Mouse (Mus musculus) brain, adult 2 months (tissue): Measurements from ENCODE around the gene Hsdl2.

ENCODE experiments used
- DNase-seq: peaks from one replicate; pipeline ENCODE4 v3.0.0; 2011; ENCODE audit warnings: low read depth, low spot score

Gene Hsdl2

DNA sequence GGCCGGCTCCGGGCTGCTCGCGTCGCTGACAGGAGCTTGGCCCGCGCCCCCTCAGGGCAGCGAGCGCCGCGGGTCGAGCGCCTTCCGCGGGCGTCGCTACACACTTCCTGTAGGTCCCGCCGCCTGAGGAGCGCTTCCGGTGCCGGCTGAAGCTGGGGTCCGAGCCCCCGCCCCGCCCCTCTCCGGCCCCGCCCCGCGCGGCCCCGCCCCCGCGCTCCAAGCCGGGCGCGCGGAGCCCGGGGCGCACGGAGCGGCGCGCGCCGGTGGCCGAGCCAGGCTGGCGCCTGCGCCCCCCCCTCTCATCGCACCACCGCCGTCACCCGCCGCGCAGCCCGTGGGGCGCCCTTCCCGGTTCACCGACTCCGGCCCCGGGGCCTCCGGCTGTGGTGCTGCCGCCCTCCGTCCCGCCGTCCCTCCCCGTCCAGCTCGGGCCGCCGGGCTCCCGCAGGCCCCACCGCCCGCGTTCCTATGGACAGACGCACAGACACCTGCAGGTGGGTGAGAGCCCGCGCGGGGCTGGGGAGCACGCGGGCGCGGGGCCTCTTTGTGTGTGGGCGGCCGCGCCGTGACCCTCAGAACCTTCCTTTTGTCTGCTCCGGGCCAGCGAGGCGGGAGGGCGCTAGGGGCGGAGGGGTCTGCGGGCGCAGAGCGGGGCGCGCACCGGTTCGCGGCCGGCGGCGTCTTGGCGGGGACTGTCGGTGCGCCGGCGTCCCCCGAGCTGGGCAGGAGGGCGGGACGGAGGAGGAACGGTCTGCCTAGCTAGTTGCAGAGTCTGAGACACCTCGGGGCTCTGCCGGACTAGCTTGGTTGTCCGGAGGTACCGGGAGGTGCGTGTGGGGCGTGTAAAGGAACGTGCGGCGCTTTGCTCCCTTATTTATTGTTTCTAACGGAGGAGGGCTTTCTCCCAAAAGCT lies 44.9 kb downstream of the Hsdl2 start, which contains the start of gene E130308A19Rik:
Gene E130308A19Rik (plus strand): TSS at position 214 of the 913 bp plus-strand sequence.
- peak; percentile 88 for DNase-seq

DNA sequence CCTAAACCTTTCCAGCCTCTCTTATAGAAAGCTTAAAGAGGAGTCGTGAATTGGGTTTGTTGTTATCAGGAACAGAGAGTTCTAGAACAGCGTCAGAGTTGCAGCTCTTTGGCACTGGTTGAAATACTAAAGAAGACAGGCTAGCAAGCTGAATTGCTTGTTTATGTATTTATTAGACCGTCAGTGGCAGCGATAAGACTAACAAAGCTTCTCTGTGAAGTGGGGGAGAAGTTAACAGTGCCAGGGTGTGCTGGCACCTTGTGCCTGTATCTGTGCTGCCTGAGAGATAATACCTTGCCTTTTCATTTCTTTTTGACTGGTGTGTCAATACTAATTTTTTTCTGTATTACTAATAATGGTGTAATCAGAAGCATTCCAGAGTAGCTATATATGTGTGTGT lies 46.9 kb downstream of the Hsdl2 start:
- no peak for DNase-seq

DNA sequence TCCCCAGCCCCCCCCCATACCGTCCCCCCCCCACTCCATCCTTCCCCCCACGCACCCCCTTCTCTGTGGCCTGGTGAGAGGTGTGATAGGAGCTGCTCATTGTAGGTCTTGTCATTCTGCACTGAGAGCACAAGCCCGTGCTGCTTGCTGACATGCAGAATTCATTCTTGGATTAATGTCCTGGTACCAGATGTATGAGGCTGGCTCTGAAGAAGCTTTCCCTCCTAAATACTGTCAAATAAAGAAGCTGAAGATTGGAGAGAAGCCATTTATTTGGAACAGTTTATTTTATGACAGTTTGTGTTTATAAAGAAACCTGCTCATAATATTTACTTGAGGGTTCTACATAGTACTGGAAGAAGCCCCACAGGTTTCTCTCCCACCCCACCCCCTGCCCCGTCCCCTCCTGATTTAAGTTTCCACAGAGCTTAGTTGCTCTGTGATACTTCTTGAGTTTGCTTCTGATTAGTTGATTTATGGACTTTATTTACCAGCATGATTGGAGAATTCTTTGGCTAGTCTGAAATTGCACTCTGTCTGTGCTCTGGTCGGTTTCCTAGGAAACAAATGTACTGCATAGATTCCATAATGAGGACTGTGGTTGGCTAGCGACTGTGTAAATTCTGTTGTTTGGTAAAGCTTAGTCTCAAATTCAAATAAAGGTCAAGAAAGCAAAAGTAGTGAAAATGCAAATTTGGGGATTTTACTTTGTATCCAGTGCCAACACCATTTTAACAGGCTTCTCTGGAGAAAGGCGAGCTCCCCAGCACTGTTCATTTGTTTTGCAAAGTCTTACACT lies 47.9 kb downstream of the Hsdl2 start:
- peak; percentile 26 for DNase-seq

DNA sequence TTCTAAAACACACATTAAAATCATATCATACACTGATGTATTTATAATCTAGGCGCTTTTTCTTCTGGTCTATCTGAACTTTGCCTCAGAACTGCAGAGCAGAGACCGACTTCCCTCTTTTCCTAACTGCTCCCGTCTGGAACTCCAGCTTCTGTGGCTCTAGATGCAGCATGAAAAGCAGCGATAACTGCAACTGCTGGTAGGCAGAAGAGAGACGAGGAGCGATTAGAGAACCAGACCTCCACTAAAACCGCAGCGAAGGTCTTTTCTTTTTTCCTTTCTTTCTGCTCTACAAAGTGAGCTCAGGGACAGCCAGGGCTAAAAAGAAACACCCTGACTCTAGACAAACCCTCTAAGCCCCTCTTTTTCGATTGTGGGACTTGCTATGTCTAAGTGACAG lies 48.8 kb downstream of the Hsdl2 start:
- no peak for DNase-seq

DNA sequence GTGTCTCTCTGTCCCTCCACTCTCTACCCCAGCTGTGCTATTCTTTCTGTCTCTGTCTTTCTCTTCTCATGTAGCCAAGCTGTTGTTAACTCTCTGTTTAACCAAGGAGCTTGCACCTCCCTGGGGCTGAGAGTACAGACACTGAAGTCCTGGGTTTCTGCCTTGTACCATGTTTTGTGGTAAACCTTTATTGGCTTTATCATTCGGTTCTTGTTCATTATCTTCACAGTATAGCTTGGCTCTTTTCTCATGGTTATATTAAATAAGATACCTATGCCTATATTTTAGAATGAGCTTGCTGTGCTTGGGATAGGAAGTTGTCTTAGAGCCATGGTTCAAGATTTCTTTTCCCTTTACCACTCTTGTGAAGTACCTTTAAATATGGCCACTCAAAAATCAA lies 53.2 kb downstream of the Hsdl2 start:
- no peak for DNase-seq

DNA sequence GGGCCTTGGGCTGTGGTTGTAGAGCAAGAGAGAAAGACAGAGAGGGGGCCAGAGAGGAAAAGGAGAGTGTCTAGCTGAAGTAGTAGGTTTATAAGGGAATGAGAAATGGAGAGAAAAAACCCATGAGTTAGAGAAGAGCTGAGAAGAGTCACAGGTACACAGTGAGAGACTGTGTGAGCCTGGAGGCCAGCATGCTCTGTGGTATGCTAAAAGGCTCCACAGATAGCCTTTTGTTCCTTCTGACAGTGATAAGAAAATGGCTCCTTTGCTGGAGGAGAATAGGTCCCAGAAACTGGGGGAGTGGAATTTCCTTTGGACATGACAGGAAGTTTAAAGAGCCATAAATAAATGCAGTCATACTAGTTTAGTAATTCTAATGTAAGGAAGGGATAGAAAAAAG lies 57.8 kb downstream of the Hsdl2 start:
- DNase-seq = no peak

DNA sequence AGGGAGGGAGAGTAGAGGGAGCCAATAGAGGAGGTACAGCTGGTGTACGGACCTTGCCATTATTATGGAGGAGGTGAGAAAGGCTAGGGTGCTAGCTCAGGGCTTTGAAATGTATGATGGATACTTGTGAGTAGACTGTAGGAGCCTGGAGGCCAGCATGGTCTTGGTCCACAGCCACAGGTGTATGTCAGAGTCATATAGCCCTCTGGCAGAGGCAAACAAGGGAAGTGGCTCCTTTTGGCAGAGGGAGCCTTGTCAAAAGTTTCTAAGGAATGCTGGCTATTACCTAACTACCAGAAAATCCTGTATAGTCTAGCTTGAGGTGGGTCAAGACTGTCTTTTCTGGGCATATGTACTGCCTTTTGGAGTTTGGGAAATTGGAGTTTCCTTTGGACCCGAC lies 59.4 kb downstream of the Hsdl2 start:
- DNase-seq = no peak

DNA sequence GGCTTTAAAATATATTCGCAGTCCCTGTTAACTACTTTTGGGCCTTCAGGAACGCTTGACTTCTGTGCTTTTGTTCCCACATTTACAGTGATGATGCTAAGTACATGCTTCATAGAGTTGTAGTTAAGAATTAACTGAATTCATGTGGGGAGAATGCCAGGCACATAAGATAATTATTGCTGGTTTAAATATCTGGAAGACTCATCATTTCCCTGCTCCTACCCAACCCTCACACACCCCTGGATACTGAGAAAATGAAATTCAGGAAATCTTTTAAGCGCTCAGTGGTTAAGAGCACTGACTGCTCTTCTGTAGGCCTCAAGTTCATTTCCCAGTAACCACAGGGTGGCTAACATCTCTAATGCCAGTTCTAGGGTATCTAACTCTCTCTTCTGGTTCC lies 60.7 kb downstream of the Hsdl2 start:
- no peak for DNase-seq

DNA sequence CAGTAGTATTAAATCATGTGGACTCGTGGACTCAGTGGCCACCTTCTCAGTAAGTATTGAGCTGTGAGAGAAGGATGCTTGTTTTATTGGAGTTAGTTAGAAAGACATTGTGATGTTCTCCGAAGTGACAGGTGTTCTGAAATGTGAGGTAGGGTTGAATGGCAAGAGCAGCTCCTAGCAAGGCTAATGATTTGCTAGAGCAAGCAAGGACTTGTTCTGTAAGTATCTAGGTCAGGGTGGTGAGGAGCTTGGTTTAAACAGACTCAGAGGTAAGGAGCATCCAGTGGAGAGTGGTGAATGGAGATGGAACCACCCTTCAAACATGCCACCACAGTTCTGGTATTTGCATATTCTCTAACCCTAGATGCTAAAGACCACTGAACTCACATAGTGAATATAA lies 61.3 kb downstream of the Hsdl2 start:
- DNase-seq = no peak

DNA sequence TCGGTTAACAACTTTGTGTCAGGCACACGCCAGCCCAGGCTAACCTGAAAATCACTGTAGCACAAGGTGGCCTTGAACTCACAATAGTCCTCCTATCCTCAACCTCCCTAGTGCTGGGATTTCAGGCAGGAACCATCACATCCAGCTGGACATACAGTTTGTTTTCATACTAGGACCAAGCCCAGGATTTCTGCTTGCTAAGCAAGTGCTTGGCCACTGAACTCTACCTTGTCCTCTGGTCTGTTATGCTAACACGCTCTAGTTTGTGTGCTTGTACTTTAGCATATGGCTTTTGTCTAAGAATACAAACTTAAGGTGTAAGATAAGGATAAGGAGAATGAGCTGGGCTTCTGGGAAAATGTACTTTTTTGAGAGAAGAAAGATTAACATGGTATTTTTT lies 63.1 kb downstream of the Hsdl2 start:
- DNase-seq = no peak

DNA sequence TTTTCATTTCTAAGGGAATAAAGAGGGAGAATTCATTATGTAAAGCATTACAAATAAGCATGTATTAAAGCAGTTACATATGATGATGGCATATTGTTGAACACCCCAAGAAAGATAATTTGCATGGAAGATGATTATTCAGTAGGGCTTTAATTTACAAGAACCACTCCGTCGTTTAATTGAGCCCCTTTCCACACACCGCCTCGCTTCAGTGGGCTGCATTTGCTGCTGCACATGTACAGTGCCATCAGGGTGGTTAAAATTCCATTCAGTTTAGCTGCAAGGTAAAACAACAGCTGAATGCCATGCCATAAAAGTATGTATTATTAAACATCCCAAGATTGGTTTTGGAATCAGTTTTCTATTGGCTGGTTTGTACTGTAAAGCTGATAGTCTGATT lies 63.6 kb downstream of the Hsdl2 start:
- DNase-seq = no peak

DNA sequence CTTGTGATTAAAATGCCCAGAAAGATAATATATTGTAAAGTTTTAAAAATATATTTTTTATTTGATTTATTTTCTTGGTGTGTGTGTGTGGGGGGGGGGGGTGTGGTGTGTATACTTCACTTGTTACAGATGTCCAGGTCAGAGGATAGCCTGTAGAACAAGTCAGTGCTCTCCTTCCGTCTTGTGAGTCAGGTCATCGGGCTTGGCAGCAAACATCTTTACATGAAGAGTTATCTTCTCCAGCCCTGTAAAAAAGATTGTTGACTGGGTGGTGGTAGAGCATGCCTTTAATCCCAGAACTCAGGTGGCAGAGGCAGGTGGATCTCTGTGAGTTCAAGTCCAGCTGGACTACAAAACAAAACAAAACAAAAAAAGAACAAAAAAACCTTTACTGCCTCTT lies 64.2 kb downstream of the Hsdl2 start:
- DNase-seq = no peak

DNA sequence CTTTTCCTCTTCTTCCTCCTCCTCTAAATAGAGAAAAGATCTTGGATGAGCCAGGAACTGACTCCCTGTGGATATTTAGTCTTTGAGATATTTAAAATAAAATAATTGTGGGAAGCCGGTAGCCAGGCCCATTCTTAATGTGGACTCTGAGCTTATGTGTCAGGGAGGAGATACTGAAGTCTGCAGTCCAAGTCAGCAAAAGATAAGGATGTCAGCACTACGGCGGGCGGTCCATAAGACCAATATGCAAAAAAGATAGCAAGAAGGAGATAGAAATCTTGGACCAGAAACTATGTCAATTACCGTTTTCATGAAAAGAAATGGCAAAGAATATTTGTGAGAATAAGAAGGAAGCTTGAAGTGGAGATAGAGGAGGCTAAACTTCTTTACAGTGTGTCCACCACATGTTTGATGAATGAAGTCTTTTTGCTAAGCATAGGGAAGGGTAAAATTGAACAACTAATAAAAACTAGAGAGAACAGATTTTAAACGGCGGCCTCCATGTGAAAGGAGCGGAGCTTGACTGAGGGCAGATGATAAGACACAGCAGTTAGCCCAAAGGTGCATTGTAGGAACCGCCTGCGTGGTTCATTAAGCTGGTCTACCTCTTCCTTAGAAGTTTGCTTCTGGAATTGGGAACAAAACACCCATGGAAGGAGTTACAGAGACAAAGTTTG lies 64.8 kb downstream of the Hsdl2 start:
- DNase-seq = no peak

DNA sequence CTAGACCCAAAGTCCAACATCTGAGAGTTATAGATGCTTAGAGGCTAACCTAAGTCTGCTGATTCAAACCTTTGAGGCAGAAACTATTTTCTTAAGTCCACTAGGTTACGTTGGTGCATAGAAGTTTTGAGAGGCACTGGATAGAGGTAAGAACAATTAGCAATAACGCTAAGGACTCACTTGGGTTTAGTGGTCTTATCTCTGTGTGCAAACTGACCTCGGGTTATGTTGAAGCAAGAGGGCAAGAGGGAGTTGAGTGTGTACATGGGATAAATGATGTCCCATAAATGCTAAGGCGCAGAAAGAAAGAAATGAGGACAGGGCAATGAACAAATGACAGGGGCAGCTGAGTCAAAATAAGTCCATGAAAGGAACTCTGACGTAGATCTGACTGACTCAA lies 67.8 kb downstream of the Hsdl2 start:
- DNase-seq = no peak

DNA sequence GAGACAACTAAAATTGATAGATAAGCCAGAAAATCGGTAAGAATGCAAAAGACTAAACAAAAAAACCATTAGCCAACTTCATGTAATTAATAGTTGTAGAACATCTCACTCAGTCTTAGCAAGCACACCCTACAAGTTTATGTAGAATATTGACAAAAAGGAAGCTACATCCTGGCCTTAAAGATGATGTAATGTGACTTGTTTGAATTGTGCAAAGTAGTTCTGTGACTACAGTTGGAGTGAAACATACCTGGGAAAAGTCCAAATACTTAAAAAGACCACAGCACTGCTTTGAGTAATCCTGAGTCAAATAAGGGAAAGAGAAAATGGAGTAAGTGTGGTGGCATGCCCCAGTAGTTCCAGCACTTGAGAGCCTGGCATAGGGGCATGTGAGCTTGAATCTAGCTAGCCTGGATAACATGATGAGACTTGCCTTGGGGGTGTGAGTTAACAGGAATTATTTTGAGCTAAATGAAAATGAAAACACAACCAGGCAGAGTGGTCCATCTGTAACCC lies 70.9 kb downstream of the Hsdl2 start:
- DNase-seq = no peak

DNA sequence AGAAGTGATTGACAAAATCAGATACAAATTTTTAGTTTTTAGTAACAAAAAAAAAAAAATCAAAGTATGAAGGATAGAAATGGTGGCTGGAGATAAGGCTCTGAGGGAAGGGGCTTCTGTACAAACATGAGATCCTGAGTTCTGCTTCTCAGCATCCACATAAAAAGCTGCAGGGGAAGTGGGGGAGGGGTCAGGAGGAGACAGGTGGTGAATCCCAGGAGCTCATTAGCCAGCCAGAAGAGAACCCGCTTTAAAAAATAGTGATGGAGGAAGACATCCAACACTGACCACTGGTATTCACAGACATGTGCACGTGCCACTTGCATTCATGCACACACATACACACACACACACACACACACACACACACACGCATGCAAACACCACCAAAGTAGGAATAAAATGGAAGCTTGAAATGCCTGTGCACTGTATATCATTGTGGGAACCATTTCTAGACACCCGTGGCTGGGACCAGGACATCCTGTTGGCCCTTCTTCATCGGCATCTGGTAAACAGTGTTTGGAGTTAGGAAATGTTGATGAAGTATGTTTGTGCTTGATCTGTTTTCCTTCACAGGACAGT lies 74.8 kb downstream of the Hsdl2 start:
- peak; percentile 25 for DNase-seq

DNA sequence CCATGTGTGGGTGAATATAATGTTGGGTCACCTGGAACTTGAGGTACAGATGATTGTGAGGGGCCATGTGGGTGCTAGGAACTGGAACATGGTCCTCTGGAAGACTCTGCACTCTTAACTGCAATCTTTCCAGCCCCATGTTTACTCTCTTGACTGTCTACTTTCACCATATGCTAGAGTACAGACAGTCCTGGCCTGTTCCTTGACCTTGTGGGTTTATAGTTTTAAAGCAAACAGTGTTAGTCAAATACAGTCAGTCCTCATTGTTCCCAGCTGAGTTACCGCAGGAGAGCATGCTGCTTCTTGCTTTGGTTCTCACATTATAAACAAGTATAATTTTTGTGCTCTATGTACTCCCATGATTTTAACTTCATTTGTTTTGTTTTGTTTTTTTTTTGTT lies 80.8 kb downstream of the Hsdl2 start:
- no peak for DNase-seq

DNA sequence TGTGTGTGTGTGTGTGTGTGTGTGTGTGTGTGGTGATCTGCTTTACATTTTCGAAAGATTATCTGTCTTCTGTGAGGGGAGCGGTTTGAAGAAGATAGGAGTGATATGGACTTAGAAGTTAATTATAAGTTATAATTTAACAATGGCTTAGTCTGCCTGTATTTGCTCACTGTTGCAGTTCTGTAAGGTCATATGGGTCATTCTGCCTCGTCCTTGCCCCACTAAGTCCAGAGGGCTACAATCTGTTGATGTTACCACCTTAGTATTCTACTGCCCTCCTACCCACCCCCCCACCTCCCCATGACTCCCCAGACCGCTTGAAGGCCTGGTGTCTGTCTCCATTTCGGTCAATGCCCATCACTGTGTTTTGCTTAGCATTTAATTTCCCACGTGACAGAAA lies 82.1 kb downstream of the Hsdl2 start:
- DNase-seq = no peak

DNA sequence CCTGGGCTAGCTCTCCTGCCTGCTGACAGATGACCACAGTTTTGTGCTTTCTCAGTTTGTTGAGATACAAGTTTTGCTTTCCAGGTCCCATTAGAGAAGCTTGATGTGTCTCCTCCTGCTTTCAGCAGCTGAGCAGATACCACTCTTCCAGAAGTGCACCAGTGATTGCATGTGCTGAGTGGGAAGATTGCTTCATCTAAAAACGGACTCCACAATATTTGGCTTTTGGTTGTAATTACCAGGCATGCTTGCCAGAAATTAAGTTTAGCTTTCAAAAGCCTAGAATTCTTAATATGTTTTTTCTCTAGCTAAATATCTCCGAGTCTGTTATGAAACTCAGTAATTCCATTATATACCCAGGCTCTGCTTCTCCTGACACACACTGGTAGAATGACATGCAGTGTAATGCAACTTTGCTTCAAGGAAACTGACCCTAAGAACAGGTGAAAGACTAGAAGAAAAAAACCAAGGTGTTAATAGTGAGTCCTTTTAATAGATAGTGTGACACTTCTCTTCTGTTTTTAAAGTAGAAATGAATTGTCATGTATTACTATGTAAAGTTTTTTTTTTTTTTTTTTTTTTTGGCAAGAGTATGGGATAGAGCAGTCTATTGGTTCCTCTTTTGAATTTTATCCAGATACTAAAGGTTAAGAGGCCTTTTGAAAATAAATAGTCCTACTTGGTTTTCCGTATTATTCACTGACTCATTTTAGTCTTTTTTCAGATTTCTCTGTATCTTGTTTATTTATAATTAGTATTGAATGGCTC lies 85.4 kb downstream of the Hsdl2 start:
- DNase-seq = peak; percentile 41

DNA sequence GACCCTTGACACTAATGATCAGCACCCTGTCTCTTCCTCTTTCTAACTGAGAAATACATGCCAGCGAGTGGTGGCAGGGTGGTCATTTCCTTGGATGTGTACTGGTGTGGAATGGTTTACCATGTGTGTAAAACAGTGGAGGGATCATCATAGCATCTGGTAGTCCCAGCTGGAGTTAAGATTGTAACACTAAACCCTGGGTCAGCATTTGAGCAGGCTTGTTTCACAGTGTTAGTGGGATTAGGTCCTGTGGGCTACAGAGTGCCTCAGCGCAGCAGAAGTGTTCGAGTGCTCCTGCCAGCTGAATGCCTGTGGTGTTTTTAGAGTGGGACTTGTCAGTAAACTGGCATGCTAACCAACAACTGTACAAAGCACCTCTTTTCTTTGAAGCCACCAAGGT lies 86.7 kb downstream of the Hsdl2 start:
- no peak for DNase-seq
